Mouse (Mus musculus) heart, postnatal 36 days (tissue): Measurements from ENCODE around the gene Rubcnl. TPM values are rescaled to one million over a fixed set of nuclear protein-coding genes. Genes with fewer than 3 reads are reported as not detected.

Source experiments
- DNase-seq, 2 experiments: peaks; one replicate each; pipeline ENCODE4 v3.0.0; 2021 to 2022
- intact Hi-C: fragments of 180-260 bp; cut with DNase I; formaldehyde crosslinking; loops from one replicate; pipeline ENCODE4 v1.15.1; 2025
- total RNA-seq, 2 experiments: library from RNA; stranded (reverse); gene quantifications; 2 replicates each; pipeline ENCODE4 v1.2.3; 2021

The Rubcnl gene
- total RNA-seq, 2 experiments from 2014 or later: 0.78 to 0.95 TPM

DNA sequence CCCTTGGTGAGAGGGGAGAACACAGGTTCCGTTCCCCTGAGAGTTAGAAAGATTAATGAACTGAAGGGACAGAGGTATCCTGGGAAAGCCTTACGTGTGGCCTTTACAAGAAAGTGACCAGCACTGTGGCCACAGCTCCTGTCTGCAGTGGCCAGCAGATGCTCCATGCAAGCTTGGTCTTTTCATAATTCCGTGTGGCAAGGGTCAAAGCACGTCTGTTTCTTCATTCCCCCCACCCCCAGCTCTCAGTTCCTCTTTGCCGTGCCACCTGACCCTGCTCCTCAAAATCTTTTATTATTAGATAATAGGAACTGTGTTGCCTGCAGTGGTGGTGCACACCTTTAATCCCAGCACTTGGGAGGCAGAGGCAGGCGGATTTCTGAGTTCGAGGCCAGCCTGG lies 1.4 kb downstream of the Rubcnl start:
- DNase-seq: no peak
- intact Hi-C loops: no loop called here

DNA sequence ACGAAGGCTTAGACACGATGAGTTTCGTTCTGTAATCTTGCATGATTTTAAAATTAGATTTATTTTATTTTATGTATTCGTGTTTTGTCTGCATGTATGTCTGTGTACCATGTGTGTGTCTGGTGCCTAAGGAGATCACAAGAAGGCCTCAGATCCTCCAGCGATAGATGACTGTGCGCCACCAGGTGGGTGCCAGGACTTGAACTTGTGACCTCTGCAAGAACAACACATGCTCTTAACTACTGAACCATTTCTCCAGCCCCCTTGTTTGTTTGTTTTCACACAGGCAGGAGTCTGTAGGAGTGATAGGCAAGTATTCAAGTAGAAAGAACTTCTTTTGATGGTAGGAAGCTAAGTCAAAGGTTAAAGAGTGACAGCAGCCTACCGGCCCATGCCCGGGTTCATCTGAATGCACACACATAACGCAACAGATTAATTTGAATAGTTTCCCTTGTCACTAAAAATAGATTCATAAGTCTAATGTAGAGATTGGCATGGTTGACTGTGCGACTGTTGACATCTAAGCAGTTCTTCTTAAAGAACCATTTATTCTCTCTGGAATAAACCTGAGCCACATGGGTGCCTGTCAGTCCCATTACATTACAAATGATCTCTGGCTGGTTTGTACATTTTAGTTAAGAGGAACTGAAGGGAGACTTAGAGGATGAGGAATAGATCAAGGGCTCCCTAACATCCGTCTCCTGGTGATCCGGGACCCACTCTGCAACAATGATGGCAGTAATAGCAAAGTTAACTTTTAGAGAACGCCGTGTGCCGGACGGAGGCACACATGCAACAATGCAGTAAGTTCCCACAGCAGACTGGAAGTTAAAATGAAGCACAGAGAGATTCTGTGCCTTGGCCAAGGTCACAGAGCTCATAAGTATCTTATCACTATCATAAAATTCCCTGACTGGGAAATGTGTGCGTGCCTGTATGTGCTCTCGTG lies 2.3 kb downstream of the Rubcnl start:
- DNase-seq: no peak
- intact Hi-C loops: no loop called here

DNA sequence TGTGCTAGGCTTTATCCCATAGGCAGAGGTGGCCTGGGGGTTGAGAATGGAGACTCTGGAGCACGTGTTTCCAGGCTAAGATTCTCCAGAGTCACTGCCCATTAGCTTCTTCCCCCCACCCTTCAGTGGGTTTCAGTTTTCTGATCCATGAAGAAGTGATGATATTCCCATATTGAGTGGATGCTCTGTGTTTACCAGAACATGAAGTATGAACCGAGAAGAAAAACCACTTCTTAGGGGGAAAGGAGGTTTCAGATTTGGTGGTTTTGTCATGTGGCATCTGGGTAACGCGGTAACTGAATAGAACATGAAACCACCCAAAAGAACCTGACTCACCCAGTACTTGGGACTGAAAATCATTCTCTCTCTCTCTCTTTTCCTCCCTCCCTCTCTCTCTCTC lies 3.0 kb downstream of the Rubcnl start:
- intact Hi-C loops: no loop called here
- DNase-seq: no peak

GRCm38 (mm10) chr14:75020581-75021253 lies 4.9 kb downstream of the Rubcnl start:
- no peak for DNase-seq
- intact Hi-C loops: no loop called here

DNA sequence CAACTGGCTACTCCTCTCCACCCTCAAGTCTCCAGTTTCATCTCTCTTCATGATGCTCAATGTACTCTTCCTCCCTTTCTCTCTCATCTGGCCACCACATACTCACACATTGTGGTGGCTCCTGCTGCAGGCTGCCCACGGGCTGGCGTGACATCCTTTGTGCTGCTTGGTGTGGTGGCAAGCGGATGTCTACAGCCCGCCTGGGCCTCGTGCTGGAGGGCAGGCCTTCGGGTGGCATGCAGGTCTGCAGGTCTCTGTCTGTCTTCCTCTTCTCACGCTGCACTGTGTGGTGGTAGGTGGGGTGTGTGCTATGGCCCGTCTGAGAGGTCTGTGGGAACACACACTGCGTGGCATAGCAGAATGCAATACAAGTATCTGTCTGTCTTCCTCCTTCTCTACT lies 6.7 kb downstream of the Rubcnl start:
- intact Hi-C loops: no loop called here
- no peak for DNase-seq

GRCm38 (mm10) chr14:75024793-75025710 lies 9.2 kb downstream of the Rubcnl start:
- intact Hi-C loops: no loop called here
- DNase-seq: no peak

DNA sequence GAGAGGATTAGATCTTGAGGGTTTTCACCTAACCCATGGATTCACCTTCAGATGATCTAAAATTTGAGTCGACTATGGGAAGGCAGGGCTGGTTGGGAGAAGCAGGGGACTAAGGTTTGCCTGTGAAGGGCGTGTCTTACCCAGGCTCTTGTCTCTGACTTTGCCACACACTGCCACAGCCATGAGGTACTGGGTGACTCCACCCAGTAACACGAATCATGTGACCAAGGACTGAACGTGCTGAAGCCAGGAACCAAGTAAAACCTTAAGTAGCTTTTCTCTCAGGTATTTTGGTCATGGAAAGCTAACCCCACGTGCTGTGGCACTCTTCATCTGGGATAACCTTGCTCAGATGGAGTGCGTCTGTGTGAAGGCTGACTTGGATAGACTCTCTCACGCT lies 14.9 kb downstream of the Rubcnl start:
- intact Hi-C loops: no loop called here
- no peak for DNase-seq

DNA sequence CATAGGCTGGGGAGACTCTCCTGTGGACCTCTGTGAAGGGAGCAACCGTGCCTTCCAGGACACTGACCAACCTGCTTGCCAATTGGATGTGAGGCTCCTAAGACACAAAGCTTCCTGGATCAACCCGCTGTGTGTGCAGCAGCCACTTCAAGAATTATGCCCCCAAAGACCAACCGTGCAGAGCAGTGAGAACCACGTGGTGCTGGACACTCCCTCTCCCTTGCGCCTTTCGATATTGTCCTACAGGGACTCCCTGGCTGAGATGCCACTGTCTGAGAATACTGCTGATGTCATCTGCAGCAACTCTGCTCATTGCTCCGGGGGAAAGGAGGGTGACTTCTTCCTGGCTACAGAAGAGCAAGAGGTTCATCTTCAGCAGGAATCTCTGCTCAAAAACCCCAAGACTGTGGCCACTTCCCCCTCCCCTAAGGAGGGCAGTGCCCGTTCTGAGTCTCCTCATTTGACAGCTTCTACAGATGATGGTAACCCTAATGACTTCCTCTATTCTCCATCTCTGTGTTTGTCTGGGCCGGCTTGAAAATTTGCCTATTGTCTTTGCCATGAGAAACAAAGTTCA lies 16.3 kb downstream of the Rubcnl start:
- intact Hi-C loops: no loop called here
- no peak for DNase-seq

- intact Hi-C loops: no loop called here
Observed at GRCm38 (mm10) chr14:75032742-75033141, 16.9 kb downstream of the Rubcnl start.

DNA sequence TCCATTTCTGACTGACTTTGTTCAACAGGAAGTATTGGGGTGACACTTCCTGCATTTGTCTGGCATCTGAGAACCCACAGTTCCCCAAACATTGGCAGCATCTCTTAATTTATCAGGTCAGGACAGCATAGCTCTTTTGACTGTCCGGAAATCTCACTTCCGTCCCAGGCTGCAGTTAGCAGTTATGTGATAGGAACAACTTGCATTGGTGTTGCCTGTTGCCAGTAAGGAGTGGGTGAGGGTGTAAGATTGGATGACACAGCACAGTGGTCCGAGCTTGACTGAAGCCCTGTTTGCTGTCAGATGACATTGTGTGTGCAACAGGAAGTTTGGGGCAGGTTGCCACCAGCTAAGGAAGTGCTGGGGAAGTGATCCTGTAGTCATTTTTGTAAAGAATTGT lies 18.4 kb downstream of the Rubcnl start:
- DNase-seq: peak in 1 of 2 experiments; percentile 6
- intact Hi-C loops: no loop called here

More at GRCm38 (mm10) chr14:75032742-75033141, 16.9 kb downstream of the Rubcnl start:
- no peak for DNase-seq

GRCm38 (mm10) chr14:75035431-75035830 lies 19.6 kb downstream of the Rubcnl start:
- DNase-seq: no peak
- intact Hi-C loops: no loop called here

- intact Hi-C loops: no loop called here
- no peak for DNase-seq
Observed at GRCm38 (mm10) chr14:75045184-75045583, 29.4 kb downstream of the Rubcnl start.

GRCm38 (mm10) chr14:75052451-75052850 lies 36.6 kb downstream of the Rubcnl start:
- DNase-seq: no peak
- intact Hi-C loops: no loop called here

- intact Hi-C loops: no loop called here
- no peak for DNase-seq
Observed at GRCm38 (mm10) chr14:75054455-75055343, 38.9 kb downstream of the Rubcnl start.

DNA sequence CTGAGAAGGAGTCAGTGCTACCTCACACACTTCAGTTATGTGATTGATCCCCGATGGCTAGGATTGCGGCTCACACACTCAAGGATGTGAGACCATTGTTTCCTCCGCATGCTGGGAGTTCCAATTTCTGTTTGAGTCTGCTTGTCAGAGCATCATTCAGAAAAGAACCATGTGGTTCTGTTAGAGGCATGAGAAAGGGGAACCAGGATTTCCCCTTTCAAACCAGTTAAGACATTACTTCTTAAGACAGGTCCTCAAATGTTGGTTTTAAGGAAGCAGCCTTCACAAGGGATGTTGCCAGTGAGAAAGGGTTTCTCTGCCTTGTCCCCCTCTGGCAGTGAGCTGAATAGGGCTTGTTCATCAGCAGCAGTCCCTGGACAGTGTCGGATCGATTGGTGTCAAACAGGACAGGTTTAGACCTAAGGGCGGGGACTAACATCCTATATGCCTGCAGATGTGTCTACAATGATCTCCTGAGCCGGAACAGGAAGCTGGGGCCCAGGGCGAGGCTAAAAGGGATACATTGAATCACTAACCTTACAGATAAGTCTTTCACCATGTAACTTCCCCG lies 41.1 kb downstream of the Rubcnl start:
- no peak for DNase-seq
- intact Hi-C loops: no loop called here

GRCm38 (mm10) chr14:75060562-75060961 lies 44.7 kb downstream of the Rubcnl start:
- peak; percentile 24 to 25 for DNase-seq
- intact Hi-C loops: loop anchor here (2.0 to 5.0 kb wide), 2 partner anchors 136 to 662 kb away; no protein-coding TSS in a partner anchor

DNA sequence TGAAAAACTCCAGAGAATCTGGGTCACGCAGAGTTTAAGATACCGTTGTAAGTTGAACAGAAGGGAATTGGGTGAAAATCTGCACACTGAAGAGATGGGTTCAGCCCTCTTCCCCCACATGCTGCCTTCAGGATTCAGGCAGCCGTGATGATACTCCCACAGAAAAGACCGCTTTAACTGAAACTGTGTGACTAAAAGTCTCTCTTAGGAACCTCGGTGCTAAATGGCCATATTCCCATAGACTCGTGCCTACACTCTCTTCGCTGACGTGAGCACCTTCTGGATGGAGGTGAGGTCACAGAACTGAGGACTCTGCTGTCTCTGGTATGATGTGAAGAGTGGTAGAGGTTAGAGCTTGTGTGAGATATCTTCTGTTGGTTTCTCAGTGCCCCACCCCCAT lies 48.1 kb downstream of the Rubcnl start:
- DNase-seq: no peak
- intact Hi-C loops: loop anchor here (5.0 kb wide), 1 partner anchor 658 kb away; no protein-coding TSS in a partner anchor

GRCm38 (mm10) chr14:75064520-75064919 lies 48.7 kb downstream of the Rubcnl start:
- intact Hi-C loops: loop anchor here (5.0 kb wide), 1 partner anchor 658 kb away; no protein-coding TSS in a partner anchor
- no peak for DNase-seq

DNA sequence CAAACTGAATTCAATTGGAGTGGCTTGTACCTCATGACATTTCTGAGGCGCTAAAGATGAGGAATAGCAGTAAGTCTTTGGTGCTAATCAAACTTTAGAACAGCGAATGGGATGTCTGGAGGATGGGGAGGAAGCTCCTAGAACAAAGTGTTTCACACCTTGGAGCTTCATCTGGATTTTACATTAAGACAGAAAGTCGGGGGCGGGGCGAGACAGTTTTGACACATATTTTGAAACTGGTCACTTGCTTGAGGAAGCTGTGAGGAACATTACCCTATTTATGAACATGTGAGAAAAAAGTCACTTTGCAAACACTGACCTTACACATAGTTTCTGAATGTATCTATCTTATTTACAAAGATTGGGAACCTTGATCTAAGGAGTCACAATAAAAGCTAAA lies 49.4 kb downstream of the Rubcnl start:
- intact Hi-C loops: no loop called here
- DNase-seq: no peak
